Mouse (Mus musculus) olfactory bulb, adult 2 months (tissue): ENCODE measurements around the gene Rab11fip3. TPM values are rescaled to one million over a fixed set of nuclear protein-coding genes. Genes with fewer than 3 reads are reported as not detected.

Source experiments
- H3K27ac ChIP-seq: fragments of 200-500 bp; 2 replicates; pipeline ENCODE4 v1.5.1; 2012; ENCODE audit warnings: low read depth, low read length; ENCODE audit not compliant: insufficient read depth
- H3K4me1 ChIP-seq: fragments of 200-500 bp; 2 replicates; pipeline ENCODE4 v1.6.1; 2012; ENCODE audit warnings: low read length; ENCODE audit not compliant: control insufficient read depth, insufficient read depth
- H3K4me3 ChIP-seq: fragments of 200-500 bp; 2 replicates; pipeline ENCODE4 v1.5.1; 2012; ENCODE audit warnings: mild to moderate bottlenecking, low read depth, low read length, moderate library complexity; ENCODE audit not compliant: insufficient read depth
- CTCF ChIP-seq: fragments of 200-500 bp; IDR thresholded peaks from 2 replicates; pipeline ENCODE4 v1.5.1; 2012; ENCODE audit warnings: low read depth, mild to moderate bottlenecking, low read length, moderate library complexity; ENCODE audit not compliant: insufficient read depth
- POLR2A ChIP-seq: fragments of 200-500 bp; IDR thresholded peaks from 2 replicates; pipeline ENCODE4 v1.6.1; 2012; ENCODE audit warnings: mild to moderate bottlenecking, low read depth, low read length, moderate library complexity; ENCODE audit not compliant: insufficient read depth
- WGBS: fragments of 180-500 bp; shearing (Covaris S2); methylation state at CpG from one replicate; pipeline ENCODE4 v1.1.7; 2018; 5-methylcytosine and 5-hydroxymethylcytosine counted together
- polyA plus RNA-seq: library from polyadenylated mRNA; stranded (reverse); fragments of >200 nt; gene quantifications from 2 replicates; pipeline ENCODE4 v1.2.4, GENCODE M21; 2012; ENCODE audit warnings: low replicate concordance; ENCODE audit not compliant: missing spikeins, insufficient read depth, insufficient read length

The Rab11fip3 gene
- polyA plus RNA-seq, 1 experiment, result not detected

DNA sequence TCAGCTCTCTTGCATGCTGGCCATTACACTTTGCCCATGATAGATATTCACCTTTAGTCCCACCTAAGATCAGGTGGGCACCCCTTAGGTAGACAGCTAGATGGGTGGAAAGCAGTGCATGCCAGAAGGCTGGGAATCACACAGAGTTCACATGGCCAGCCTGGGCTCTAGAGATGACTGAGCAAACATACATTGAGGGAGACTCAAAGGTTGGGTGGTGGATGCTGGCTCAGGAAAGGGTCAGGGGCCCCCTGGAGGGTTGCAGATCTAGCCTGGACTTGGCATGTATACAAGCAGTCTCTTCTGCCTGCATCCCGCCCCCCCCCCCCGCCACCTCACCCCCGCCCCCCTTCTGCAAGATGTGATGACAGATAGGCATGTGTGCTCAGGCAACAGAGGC lies 118.6 kb downstream of the Rab11fip3 start:
- Histone ChIP-seq H3K4me3 (no peak overlapping the region), H3K4me1 (peaks cover 12% of the 10 kb centered on the region), H3K27ac (no peak overlapping the region)
- 6% methylated on average over 3 of the region's 3 CpGs for WGBS
- TF ChIP-seq POLR2A (no peak), CTCF (no peak)

- Histone ChIP-seq H3K4me3 (no peak overlapping the region), H3K27ac (no peak overlapping the region)
Measured at GRCm38 (mm10) chr17:25949981-25950380, 119.4 kb downstream of the Rab11fip3 start.

DNA sequence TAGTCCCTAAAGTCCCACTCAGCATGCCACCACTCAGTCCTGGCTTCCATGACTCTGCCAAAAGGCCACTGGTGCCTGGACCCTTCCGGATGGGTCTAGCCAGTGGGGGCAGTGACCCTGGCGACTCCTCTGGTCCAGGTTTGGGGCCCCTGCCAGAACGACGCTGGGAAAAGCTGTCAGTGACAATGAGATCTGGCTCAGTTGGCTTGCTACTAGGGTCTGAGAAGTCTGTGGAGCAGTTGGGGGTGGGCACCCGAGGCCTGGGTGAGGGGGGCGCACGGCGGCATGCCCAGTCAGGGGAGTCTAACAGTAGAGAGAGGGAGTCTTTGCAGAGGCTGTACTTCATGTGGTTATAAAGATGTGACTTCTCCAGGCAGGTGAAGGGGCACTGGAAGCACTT lies 121.3 kb downstream of the Rab11fip3 start:
- peaks cover 12% of the 10 kb centered on the region for H3K4me1 ChIP-seq
- no peak overlapping the region for H3K27ac ChIP-seq
- 73% methylated on average over 8 of the region's 8 CpGs for WGBS
- TF ChIP-seq CTCF, result no peak
- TF ChIP-seq POLR2A, result no peak
- no peak overlapping the region for H3K4me3 ChIP-seq

More at GRCm38 (mm10) chr17:25949981-25950380, 119.4 kb downstream of the Rab11fip3 start:
- no peak for TF ChIP-seq POLR2A
- TF ChIP-seq CTCF, result no peak
- WGBS, result 76% methylated on average over 5 of the region's 5 CpGs
- peaks cover 12% of the 10 kb centered on the region for H3K4me1 ChIP-seq

DNA sequence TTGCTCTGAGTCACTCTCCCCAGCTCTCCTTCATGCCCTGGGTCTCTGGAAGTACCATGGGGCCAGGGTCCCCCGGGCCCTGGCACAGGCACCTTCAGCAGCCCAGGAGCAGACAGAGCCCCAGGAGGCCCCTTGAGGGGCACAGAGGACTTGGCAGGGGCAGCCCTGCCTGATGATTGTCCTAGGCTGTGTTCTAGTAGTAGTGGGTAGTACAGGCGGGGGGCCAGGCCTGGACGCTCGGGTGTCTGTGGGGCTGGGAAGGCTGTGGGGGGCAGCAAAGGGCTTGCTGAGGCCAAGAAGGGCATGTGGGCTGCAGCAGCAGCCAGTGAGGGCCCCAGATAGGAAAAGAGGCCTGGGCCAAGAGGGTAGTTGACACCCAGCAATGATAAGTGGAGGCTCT lies 121.8 kb downstream of the Rab11fip3 start:
- WGBS, result 69% methylated on average over 4 of the region's 4 CpGs

DNA sequence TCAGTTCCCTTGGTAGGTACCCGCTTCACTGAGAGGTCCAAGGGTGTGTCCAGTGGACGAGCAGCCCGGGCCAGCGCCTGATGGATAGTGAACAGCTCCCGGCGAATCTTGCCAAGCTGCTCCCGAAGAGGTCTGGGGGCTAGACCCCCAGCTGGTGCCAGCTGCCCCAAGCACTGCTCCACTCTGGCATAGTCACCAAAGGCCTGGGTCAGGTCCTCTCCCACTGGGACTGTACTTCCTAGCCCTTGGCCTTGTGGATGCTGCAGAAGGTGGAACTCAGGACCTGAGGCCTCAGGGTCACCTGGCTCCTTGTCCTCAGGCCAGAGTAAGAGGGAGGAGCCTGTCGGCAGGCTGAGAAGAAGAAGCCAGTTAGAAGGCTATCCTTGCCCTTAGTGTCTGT lies 122.5 kb downstream of the Rab11fip3 start:
- 82% methylated on average over 8 of the region's 8 CpGs for WGBS
- TF ChIP-seq POLR2A, result no peak
- TF ChIP-seq CTCF, result no peak

More for the DNA sequence above, 121.8 kb downstream of the Rab11fip3 start:
- peaks cover 12% of the 10 kb centered on the region for H3K4me1 ChIP-seq
- TF ChIP-seq CTCF (no peak), POLR2A (no peak)
- no peak overlapping the region for H3K4me3 ChIP-seq
- no peak overlapping the region for H3K27ac ChIP-seq

GRCm38 (mm10) chr17:25946349-25946748 lies 123.0 kb downstream of the Rab11fip3 start:
- 74% methylated on average over 7 of the region's 7 CpGs for WGBS
- H3K27ac ChIP-seq, result no peak overlapping the region
- H3K4me3 ChIP-seq, result no peak overlapping the region
- peaks cover 4% of the 10 kb centered on the region for H3K4me1 ChIP-seq
- no peak for TF ChIP-seq CTCF
- TF ChIP-seq POLR2A, result no peak

More for the DNA sequence above, 122.5 kb downstream of the Rab11fip3 start:
- Histone ChIP-seq H3K4me3 (no peak overlapping the region), H3K4me1 (peaks cover 10% of the 10 kb centered on the region), H3K27ac (no peak overlapping the region)

- Histone ChIP-seq H3K4me3 (no peak overlapping the region), H3K27ac (no peak overlapping the region), H3K4me1 (peaks cover 2% of the 10 kb centered on the region)
- WGBS, result 48% methylated on average over 9 of the region's 9 CpGs
- TF ChIP-seq POLR2A (no peak), CTCF (no peak)
Measured at GRCm38 (mm10) chr17:25945517-25946155, 123.7 kb downstream of the Rab11fip3 start.

DNA sequence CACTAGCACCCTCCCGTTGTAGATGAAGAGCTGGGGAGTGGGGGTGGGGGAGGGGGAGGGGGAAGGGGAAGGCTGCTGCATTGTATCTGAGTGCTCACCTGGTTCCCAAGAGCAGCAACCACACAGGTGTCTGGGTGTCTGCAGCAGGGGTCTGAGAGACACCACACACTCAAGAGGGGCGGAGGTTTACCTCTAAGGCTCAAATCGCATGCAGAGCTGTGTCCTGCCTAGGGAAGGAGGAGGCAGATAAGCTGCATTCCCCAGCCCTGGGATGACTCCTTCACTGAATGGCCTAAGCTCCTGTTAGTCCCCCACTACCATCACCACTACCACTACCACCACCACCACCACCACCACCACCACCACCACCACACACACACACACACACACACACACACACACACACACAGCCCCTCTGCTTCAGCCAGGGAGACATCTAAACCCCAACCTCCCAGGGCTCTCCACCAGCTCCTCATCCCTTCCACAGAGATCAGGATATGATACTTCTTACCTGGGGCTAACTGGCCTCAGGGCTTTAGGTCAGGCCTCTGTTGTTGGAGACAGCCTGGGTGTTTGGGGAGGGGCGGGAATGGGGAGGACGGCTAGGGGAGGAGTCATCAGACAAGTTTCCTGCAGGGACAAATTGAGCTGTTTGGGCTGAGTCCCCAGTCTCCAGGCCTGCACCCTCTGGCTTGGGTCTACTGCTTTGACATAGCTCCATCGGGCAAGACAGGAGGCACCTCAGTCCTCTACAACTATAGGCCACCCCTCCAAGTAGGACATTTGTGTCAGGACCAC lies 124.8 kb downstream of the Rab11fip3 start, which contains the start of the genes Pigq and Nhlrc4:
TSS of gene Pigq (minus strand) at position 571 of the 798 bp plus-strand sequence.
TSS of gene Nhlrc4 (minus strand) at position 596 of the 798 bp plus-strand sequence.
- Histone ChIP-seq H3K27ac (no peak within 1 kb of the TSS), H3K4me1 (peaks cover 4% of the 10 kb centered on the region), H3K4me3 (no peak within 1 kb of the TSS)
- WGBS, result 49% methylated on average over 6 of the region's 6 CpGs
- TF ChIP-seq CTCF (no peak), POLR2A (no peak)

DNA sequence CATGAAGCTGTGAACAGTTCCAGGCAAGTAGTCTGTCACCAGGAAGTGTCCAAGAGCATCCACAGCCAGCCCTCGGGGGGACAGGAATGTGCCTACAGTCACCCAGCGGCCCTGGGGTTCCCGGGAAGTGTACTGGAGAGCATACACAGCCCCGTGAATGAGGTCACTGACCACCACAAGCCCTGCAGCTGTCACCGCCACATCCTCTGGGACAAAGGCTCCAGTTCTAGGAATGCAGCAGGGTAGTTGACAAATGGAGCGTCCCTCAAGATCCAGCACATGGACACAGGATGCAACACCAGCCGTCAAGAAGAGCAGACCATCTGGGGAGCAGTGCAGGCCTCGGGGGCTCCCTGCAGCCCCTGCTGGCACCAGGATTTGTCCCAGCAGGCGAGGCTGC lies 125.6 kb downstream of the Rab11fip3 start:
- H3K27ac ChIP-seq, result no peak overlapping the region

More for the DNA sequence above, 125.6 kb downstream of the Rab11fip3 start:
- TF ChIP-seq CTCF (no peak), POLR2A (no peak)
- Histone ChIP-seq H3K4me3 (no peak overlapping the region), H3K4me1 (peaks cover 4% of the 10 kb centered on the region)
- 80% methylated on average over 9 of the region's 9 CpGs for WGBS
